Mouse (Mus musculus): ENCODE measurements around the gene Chaf1b. TPM values are rescaled to one million over a fixed set of nuclear protein-coding genes. Genes with fewer than 3 reads are reported as not detected.

Gene Chaf1b
- polyA plus RNA-seq (2015; fragmentation: Nextera tagmentation; extraction: Ambion mirVana), result 43.8 and 49.2 TPM in 2 replicates

- peak within 1 kb of the TSS; percentile 87 for H3K4me3 ChIP-seq (replicated peaks; ENCODE audit: low read depth, low read length)
- WGBS, result under 1% methylated on average over 51 of the region's 54 CpGs
- no peaks in the 10 kb centered on the region for H3K9me3 ChIP-seq (replicated peaks; ENCODE audit: low read length)
- no peaks in the 10 kb centered on the region for H3K27me3 ChIP-seq (ENCODE audit: insufficient read depth, low read length)
- peak within 1 kb of the TSS; percentile 60 for H3K9ac ChIP-seq (ENCODE audit: low read depth, low read length)
- peak within 1 kb of the TSS; percentile 84 for H3K4me2 ChIP-seq (ENCODE audit: low read length)
- DNase-seq (ENCODE audit: low spot score) (peak; percentile 99), ATAC-seq (replicated peaks; ENCODE audit: low FRiP score, low read depth) (peak; percentile 90)
- 0 out of 2 replicates have a peak, but pooled peaks cover 4% of the 10 kb centered on the region for H3K4me1 ChIP-seq (replicated peaks; ENCODE audit: insufficient read depth, low read length)
- peak; percentile 33 for TF ChIP-seq CTCF (IDR thresholded peaks at IDR 0.05; ENCODE audit: low read depth)
- peak within 1 kb of the TSS; percentile 15; the same call in 1 of the 2 replicates for H3K27ac ChIP-seq
- peaks cover 10% of the 10 kb centered on the region; the same call in 1 of the 2 replicates for H3K36me3 ChIP-seq (ENCODE audit: insufficient read depth, low read length)
Observed at GRCm38 (mm10) chr16:93883423-93884085, at the start of gene Chaf1b. Gene Chaf1b, plus strand, starts transcription at chr16:93883901.

GRCm38 (mm10) chr16:93834076-93834475 is 49.6 kb upstream of the Chaf1b start:
- no peak for TF ChIP-seq CTCF (IDR thresholded peaks at IDR 0.05; ENCODE audit: low read depth)
- H3K27ac ChIP-seq, result no peak overlapping the region
- no peak overlapping the region for H3K4me2 ChIP-seq (ENCODE audit: low read length)
- ATAC-seq (replicated peaks; ENCODE audit: low FRiP score, low read depth) (no peak), DNase-seq (ENCODE audit: low spot score) (no peak)
- H3K27me3 ChIP-seq (ENCODE audit: insufficient read depth, low read length), result no peaks in the 10 kb centered on the region
- 86% methylated on average over 2 of the region's 2 CpGs for WGBS
- H3K4me1 ChIP-seq (replicated peaks; ENCODE audit: insufficient read depth, low read length), result peaks cover 21% of the 10 kb centered on the region
- H3K36me3 ChIP-seq (ENCODE audit: insufficient read depth, low read length), result no peaks in the 10 kb centered on the region
- H3K9ac ChIP-seq (ENCODE audit: low read depth, low read length), result no peak overlapping the region
- no peak overlapping the region for H3K4me3 ChIP-seq (replicated peaks; ENCODE audit: low read depth, low read length)
- no peaks in the 10 kb centered on the region for H3K9me3 ChIP-seq (replicated peaks; ENCODE audit: low read length)

GRCm38 (mm10) chr16:93839049-93839448 is 44.7 kb upstream of the Chaf1b start:
- WGBS, result 89% methylated on average over 1 of the region's 1 CpGs
- Histone ChIP-seq H3K9me3 (replicated peaks; ENCODE audit: low read length) (no peaks in the 10 kb centered on the region), H3K4me2 (ENCODE audit: low read length) (no peak overlapping the region), H3K27me3 (ENCODE audit: insufficient read depth, low read length) (no peaks in the 10 kb centered on the region), H3K27ac (no peak overlapping the region), H3K9ac (ENCODE audit: low read depth, low read length) (no peak overlapping the region), H3K4me1 (replicated peaks; ENCODE audit: insufficient read depth, low read length) (no peaks in the 10 kb centered on the region), H3K4me3 (replicated peaks; ENCODE audit: low read depth, low read length) (no peak overlapping the region), H3K36me3 (ENCODE audit: insufficient read depth, low read length) (no peaks in the 10 kb centered on the region)
- DNase-seq (ENCODE audit: low spot score), result no peak
- no peak for TF ChIP-seq CTCF (IDR thresholded peaks at IDR 0.05; ENCODE audit: low read depth)
- no peak for ATAC-seq (replicated peaks; ENCODE audit: low FRiP score, low read depth)

GRCm38 (mm10) chr16:93850527-93850926 is 33.2 kb upstream of the Chaf1b start:
- H3K36me3 ChIP-seq (ENCODE audit: insufficient read depth, low read length), result peaks cover 53% of the 10 kb centered on the region
- DNase-seq (ENCODE audit: low spot score) (no peak), ATAC-seq (replicated peaks; ENCODE audit: low FRiP score, low read depth) (no peak)
- H3K9me3 ChIP-seq (replicated peaks; ENCODE audit: low read length), result no peaks in the 10 kb centered on the region
- H3K27ac ChIP-seq, result no peak overlapping the region
- no peak overlapping the region for H3K4me3 ChIP-seq (replicated peaks; ENCODE audit: low read depth, low read length)
- no peak for TF ChIP-seq CTCF (IDR thresholded peaks at IDR 0.05; ENCODE audit: low read depth)
- 99% methylated on average over 3 of the region's 3 CpGs for WGBS
- H3K27me3 ChIP-seq (ENCODE audit: insufficient read depth, low read length), result no peaks in the 10 kb centered on the region
- H3K4me2 ChIP-seq (ENCODE audit: low read length), result no peak overlapping the region
- no peak overlapping the region for H3K9ac ChIP-seq (ENCODE audit: low read depth, low read length)
- H3K4me1 ChIP-seq (replicated peaks; ENCODE audit: insufficient read depth, low read length), result no peaks in the 10 kb centered on the region

GRCm38 (mm10) chr16:93859967-93860366 is 23.7 kb upstream of the Chaf1b start:
- no peaks in the 10 kb centered on the region for H3K4me1 ChIP-seq (replicated peaks; ENCODE audit: insufficient read depth, low read length)

GRCm38 (mm10) chr16:93860686-93861085 is 23.0 kb upstream of the Chaf1b start:
- TF ChIP-seq CTCF (IDR thresholded peaks at IDR 0.05; ENCODE audit: low read depth), result no peak
- Histone ChIP-seq H3K27me3 (ENCODE audit: insufficient read depth, low read length) (no peaks in the 10 kb centered on the region), H3K4me3 (replicated peaks; ENCODE audit: low read depth, low read length) (no peak overlapping the region), H3K9me3 (replicated peaks; ENCODE audit: low read length) (no peaks in the 10 kb centered on the region), H3K4me1 (replicated peaks; ENCODE audit: insufficient read depth, low read length) (no peaks in the 10 kb centered on the region), H3K4me2 (ENCODE audit: low read length) (no peak overlapping the region), H3K27ac (no peak overlapping the region), H3K36me3 (ENCODE audit: insufficient read depth, low read length) (peaks cover 69% of the 10 kb centered on the region), H3K9ac (ENCODE audit: low read depth, low read length) (no peak overlapping the region)
- no peak for ATAC-seq (replicated peaks; ENCODE audit: low FRiP score, low read depth)
- DNase-seq (ENCODE audit: low spot score), result no peak

More at GRCm38 (mm10) chr16:93859967-93860366, 23.7 kb upstream of the Chaf1b start:
- Histone ChIP-seq H3K27me3 (ENCODE audit: insufficient read depth, low read length) (no peaks in the 10 kb centered on the region), H3K9me3 (replicated peaks; ENCODE audit: low read length) (no peaks in the 10 kb centered on the region), H3K9ac (ENCODE audit: low read depth, low read length) (no peak overlapping the region), H3K4me3 (replicated peaks; ENCODE audit: low read depth, low read length) (no peak overlapping the region), H3K36me3 (ENCODE audit: insufficient read depth, low read length) (peaks cover 66% of the 10 kb centered on the region), H3K4me2 (ENCODE audit: low read length) (no peak overlapping the region), H3K27ac (no peak overlapping the region)
- ATAC-seq (replicated peaks; ENCODE audit: low FRiP score, low read depth) (no peak), DNase-seq (ENCODE audit: low spot score) (no peak)
- 91% methylated on average over 4 of the region's 4 CpGs for WGBS
- no peak for TF ChIP-seq CTCF (IDR thresholded peaks at IDR 0.05; ENCODE audit: low read depth)
